Mouse (Mus musculus): Measurements from ENCODE around the gene Ednra. TPM values are rescaled to one million over a fixed set of nuclear protein-coding genes. Genes with fewer than 3 reads are reported as not detected.

Gene Ednra
- polyA plus RNA-seq, 1 experiment from 2014 or later: not detected

GRCm38 (mm10) chr8:77650646-77651190 lies 73.5 kb downstream of the Ednra start:
- Histone ChIP-seq H3K79me2 (ENCODE audit: inconsistent target) (no peaks in the 10 kb centered on the region), H3K27ac (no peak overlapping the region), H3K4me3 (ENCODE audit: inconsistent target) (no peak overlapping the region), H3K36me3 (ENCODE audit: inconsistent target) (no peaks in the 10 kb centered on the region)
- WGBS (ENCODE audit: missing documents): 63% methylated on average over 1 of the region's 1 CpGs

DNA sequence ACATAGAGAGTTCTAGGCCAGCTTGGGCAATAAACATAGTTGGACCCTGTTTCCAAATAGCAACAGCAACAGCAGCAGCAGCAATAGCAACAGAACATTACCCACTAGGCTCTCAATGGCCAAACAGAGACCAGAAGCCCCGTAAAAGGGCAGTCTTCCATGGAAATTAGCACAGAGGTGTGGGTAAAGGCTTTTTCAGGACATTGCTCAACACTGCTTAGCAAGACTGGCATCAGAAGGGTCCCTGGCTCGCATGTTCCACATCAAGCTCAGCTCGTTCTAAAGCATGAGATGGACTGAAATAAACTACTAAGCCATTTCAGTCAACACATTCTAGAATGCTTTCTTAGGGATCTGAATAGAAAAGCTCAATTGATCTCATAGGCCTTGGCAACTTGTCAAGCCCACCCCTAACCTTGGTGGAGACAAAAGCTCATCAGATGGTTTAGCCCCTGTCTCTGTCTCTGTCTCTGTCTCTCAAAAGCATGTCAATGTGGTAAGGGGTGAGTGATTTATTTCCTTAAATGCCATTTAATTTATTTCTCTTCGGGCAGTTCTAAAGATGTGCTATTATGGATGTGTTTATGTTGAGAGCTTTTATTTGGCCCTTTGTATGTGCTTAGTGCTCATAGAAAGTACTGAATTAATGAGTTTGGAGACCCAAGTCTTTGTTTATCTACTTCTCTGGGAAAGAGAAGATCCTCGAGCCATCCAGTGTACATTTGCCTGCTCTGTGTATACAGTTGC lies 84.0 kb downstream of the Ednra start:
- WGBS (ENCODE audit: missing documents): 83% methylated on average over 5 of the region's 5 CpGs
- Histone ChIP-seq H3K79me2 (ENCODE audit: inconsistent target) (no peaks in the 10 kb centered on the region), H3K36me3 (ENCODE audit: inconsistent target) (no peaks in the 10 kb centered on the region), H3K27ac (no peak overlapping the region), H3K4me3 (ENCODE audit: inconsistent target) (no peak overlapping the region)

DNA sequence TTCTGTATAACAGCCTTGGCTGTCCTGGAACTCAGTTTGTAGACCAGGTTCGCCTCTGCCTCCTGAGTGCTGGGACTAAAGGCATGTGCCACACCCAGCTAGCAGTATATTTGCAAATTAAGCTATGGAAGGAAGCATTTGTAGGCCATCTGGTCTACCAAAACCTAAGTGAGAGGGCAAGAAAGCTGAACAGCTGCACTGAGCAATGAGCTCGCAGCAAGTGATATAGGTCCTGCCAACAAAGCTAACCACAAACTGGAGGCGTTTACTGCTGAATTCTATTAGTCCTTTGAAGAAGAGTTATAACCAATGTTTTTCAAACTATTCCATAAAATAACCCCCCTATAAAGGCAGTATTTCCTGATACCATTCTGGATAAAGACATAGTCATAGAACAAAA lies 86.7 kb downstream of the Ednra start:
- Histone ChIP-seq H3K79me2 (ENCODE audit: inconsistent target) (no peaks in the 10 kb centered on the region), H3K27ac (no peak overlapping the region), H3K4me3 (ENCODE audit: inconsistent target) (no peak overlapping the region), H3K36me3 (ENCODE audit: inconsistent target) (no peaks in the 10 kb centered on the region)
- 100% methylated on average over 3 of the region's 3 CpGs for whole genome bisulfite sequencing (ENCODE audit: missing documents)

DNA sequence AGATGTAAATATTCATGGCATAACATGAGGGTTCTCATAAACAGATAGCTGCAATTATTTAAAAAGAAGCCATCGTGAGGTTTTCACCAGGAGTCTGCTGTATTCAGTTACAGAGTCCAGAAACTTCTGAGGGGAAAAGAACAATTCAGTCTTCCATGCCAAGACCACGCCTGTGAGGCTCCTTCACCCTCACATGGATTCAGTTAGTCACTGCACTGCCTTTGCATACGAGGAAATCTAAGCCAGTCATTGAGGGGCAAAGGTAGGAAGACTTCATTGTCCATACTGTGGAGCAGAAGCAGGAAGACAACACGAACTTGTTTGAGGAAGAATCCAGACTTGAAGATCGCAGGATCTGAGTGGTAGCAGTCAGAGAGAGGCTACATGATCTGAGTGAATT lies 90.2 kb downstream of the Ednra start:
- WGBS (ENCODE audit: missing documents): 81% methylated on average over 5 of the region's 5 CpGs
- no peaks in the 10 kb centered on the region for H3K36me3 ChIP-seq (ENCODE audit: inconsistent target)
- H3K27ac ChIP-seq: no peak overlapping the region
- H3K79me2 ChIP-seq (ENCODE audit: inconsistent target): no peaks in the 10 kb centered on the region
- H3K4me3 ChIP-seq (ENCODE audit: inconsistent target): no peak overlapping the region

DNA sequence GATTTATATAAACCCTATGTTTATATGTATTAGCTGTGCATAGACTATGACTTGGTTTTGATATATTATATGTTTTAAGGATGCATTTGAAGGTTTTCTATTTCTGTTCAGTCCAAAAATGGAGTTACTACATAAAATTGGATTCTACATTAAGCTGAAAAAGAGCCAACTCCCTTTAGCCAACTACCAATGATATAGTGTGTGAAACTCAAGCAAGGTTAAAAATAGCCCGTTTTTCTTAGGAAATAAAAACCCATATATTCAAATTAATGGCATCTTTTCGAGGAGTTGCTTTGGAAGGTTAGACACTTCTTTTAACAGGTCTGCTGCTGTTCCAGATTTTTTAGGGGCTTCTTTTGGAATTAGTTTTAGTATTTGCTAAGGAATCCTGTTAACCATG lies 91.1 kb downstream of the Ednra start:
- Histone ChIP-seq H3K27ac (no peak overlapping the region), H3K79me2 (ENCODE audit: inconsistent target) (no peaks in the 10 kb centered on the region)
- WGBS (ENCODE audit: missing documents): 63% methylated on average over 2 of the region's 2 CpGs

GRCm38 (mm10) chr8:77630691-77631090 lies 93.6 kb downstream of the Ednra start:
- Histone ChIP-seq H3K79me2 (ENCODE audit: inconsistent target) (no peaks in the 10 kb centered on the region), H3K27ac (no peak overlapping the region), H3K4me3 (ENCODE audit: inconsistent target) (no peak overlapping the region), H3K36me3 (ENCODE audit: inconsistent target) (no peaks in the 10 kb centered on the region)
- 93% methylated on average over 3 of the region's 3 CpGs for WGBS (ENCODE audit: missing documents)

More for the DNA sequence above, 91.1 kb downstream of the Ednra start:
- Histone ChIP-seq H3K4me3 (ENCODE audit: inconsistent target) (no peak overlapping the region), H3K36me3 (ENCODE audit: inconsistent target) (no peaks in the 10 kb centered on the region)

- H3K79me2 ChIP-seq (ENCODE audit: inconsistent target): no peaks in the 10 kb centered on the region
- H3K36me3 ChIP-seq (ENCODE audit: inconsistent target): no peaks in the 10 kb centered on the region
- H3K27ac ChIP-seq: no peak overlapping the region
- H3K4me3 ChIP-seq (ENCODE audit: inconsistent target): no peak overlapping the region
- 22% methylated on average over 15 of the region's 15 CpGs for WGBS (ENCODE audit: missing documents)
Observed at GRCm38 (mm10) chr8:77629858-77630537, 94.3 kb downstream of the Ednra start.

DNA sequence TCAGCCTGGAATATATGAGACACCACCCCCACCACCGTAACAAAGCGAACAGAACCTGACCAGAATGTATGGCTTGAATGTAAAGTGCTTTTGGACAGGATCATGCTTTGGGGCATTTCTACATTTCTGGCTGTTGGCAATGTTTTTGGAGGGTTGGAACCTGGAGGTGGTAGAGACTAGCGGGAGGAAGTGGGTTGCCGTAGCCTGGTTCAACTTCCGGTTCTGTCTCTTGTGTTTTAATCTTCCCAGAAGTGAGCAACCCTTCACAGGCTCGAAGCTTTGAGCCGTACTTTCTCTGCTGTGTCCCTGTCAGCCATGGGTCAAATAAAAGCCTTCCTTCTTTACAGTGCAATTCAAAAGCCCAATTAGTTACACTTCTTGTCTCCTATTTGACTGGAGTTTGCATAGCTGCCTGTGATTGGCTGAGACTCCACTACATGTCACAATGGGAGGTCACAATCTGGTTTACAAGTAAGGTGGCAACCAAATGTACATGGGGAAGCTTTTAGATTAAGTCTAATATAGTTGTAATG lies 100.5 kb downstream of the Ednra start:
- H3K79me2 ChIP-seq (ENCODE audit: inconsistent target): no peaks in the 10 kb centered on the region
- WGBS (ENCODE audit: missing documents): 82% methylated on average over 7 of the region's 7 CpGs
- H3K4me3 ChIP-seq (ENCODE audit: inconsistent target): no peak overlapping the region
- H3K36me3 ChIP-seq (ENCODE audit: inconsistent target): no peaks in the 10 kb centered on the region
- H3K27ac ChIP-seq: no peak overlapping the region

DNA sequence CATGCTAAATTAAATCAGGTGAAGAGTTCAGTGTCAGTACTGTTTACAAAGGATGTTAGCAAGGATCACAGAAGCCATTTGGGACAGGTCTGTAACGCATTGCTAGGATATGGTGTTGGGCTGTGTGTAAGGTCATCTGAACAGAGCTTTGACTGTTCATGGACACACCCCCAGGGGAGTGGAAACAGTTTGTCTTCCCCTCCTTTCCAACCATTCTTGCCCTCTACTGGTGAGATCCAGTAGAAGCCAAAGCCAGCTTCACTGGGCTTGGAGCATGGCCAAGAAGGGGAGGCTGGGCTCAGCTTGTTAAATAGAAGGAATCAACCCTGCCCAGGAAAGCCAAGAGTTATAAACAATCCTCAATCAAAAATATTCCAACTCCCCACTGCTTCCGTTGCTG lies 106.3 kb downstream of the Ednra start:
- 82% methylated on average over 2 of the region's 2 CpGs for WGBS (ENCODE audit: missing documents)
- Histone ChIP-seq H3K36me3 (ENCODE audit: inconsistent target) (no peaks in the 10 kb centered on the region), H3K27ac (no peak overlapping the region), H3K4me3 (ENCODE audit: inconsistent target) (no peak overlapping the region), H3K79me2 (ENCODE audit: inconsistent target) (no peaks in the 10 kb centered on the region)

Other genes starting within 250 kb of the Ednra start
- gene Arhgap10, start 206.5 kb downstream of the Ednra start, polyA plus RNA-seq (2018): 50.4 to 116 TPM (median 74.4 TPM) in 3 replicates
- 17.9 to 22.7 TPM (median 19.0 TPM) in 3 replicates for gene Prmt9, start 175.1 kb downstream of the Ednra start, polyA plus RNA-seq (2018)
- gene Tmem184c, start 113.8 kb downstream of the Ednra start, polyA plus RNA-seq (2018): 20.6 to 48.2 TPM (median 23.6 TPM) in 3 replicates